Mouse (Mus musculus): Measurements from ENCODE around the gene Ppt1.

Gene Ppt1

DNA sequence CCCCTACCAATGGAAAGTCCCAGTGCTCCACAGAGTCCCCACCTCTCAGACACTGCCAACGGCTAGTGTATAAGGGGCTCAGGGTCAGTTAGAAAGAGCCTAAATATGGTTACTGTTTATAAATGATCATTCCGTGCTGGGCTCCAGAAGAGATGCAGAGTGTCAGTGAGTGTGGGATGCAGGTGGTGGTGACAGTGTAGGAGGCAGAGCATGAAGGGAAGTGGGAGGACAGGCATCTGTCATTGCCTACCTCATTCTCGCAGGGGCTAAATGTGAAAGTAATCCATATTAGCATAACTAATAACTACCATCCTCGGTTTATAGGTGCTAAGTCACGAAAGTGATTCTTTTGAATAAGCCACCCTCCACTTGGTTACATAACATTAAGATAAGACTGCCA is 34.7 kb downstream of the Ppt1 start:
- no peak for DNase-seq (ENCODE audit: low spot score)

DNA sequence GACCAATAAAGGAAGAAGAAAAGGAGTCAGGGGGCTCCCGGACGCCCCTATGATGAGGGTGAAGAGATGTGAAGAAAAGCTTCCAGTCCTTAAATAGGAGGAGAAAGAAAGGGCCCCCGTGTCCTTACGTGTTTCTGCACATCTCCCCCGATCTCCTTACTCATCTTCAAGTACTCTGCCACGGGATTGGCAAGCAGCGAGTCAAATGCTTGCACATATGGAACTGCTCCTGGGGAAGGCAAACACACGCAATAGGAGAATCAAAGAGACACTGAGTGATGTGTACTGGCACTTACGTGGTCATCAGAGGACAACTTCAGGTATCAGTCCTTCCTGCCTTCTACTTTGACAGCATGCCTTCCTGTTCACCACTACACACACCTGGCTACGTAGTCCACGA is 35.2 kb downstream of the Ppt1 start:
- no peak for DNase-seq (ENCODE audit: low spot score)

DNA sequence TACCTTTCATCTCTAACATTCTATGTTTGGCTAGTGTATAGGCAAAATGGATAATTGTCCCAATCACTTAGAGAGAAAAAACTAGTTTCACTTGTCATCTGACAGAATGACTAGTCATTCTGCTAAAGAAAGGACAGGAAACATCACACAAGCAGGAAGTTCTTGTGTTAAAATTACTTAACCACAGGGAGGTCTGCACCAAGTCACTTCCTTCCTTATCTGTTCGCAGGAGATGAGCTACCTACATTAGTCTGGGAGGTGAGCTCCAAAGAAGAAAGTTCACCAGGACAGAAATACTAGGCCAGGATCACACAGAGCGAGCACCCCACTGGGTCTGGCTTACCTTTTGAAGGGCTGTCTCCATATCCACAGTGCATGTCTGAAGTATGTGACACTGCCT is 35.9 kb downstream of the Ppt1 start:
- DNase-seq (ENCODE audit: low spot score) = no peak

DNA sequence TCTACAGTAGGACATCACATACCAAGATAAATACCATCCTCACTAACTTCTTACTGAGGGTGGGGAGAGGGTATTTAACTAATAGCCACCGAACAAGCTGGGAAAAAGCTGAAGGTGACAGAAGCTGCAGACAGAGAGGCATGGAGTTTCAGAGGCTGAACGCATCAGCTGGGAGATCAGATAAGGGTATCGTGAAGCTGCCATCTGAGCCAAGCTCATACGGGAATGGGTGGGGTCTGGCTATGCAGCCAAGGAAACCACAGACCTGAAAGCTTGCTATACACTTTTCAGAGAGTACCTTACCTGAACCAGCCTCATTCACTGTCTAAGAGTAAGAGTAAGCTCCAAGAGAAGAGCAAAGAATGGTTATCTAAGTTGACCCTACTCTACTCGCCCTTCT is 37.0 kb downstream of the Ppt1 start:
- no peak for DNase-seq (ENCODE audit: low spot score)

DNA sequence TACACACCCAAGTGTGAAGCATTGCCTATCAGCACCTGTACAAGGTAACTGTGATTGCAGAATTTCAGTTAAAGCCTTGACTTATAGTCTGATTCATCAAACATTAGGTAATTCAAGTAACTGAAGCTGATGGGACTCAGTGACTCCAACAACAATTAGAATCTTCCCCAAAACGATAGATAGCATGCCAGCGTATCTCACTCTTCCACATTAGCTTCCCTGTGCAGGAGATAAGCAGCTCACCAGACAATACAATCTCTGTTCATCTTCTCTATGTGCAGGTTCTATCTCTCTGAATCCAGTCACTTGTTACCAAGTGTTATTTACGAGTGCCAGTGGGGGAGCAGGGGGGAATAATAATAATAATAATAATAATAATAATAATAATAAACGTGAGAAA is 37.5 kb downstream of the Ppt1 start:
- no peak for DNase-seq (ENCODE audit: low spot score)

DNA sequence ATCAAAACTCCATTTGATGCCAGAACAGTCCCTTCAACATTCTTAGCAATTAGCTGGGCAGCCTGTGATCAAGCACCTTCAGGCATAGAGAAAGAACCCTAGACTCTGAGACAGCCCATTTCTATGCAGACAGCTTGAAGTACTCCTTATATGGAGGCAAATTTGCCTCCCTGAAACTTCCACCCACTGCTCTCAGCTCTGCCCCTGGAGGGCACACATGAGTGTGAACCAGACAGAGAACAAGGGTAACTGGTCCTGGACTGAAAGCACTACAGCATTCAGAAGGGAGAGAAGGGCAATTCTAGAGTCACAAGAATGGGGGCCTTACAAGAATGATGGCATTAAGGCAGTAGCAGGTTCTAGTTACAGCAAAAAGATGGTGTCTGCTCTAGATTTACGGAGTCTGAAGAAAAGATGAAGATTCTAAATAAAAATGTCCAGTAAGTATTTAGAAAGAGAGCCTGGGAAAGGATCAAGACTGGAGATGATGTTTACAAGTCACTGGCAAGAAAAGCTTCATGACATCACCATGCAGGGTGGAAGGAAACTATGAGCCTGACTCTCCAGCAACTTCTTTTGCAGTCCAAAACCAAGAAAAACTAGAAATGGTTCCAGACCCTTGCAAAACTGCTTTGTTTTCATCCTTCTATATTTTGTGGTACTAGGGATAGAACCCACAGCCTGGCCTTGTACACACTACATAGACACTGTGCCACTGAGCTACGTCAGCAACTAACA is 42.5 kb downstream of the Ppt1 start:
- no peak for DNase-seq (ENCODE audit: low spot score)

DNA sequence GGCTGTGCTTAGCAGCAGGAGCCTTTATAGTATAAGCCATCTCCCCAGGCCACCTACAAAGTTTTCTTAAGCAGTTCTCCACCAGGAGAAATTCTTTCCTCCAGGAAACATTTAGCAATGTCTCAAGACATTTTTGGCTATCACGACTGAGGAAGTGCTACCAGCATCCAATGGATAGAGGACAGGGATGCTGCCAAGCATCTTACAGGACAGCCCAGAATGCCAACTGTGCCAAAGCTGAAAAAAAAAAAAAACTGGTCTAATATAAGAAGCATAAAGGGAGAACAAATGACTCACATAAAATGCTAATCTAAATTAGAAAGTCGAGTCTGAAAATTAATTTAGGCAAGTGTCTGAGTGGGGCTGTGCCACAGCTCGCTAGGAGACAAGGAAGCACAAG is 46.5 kb downstream of the Ppt1 start:
- DNase-seq (ENCODE audit: low spot score) = no peak

DNA sequence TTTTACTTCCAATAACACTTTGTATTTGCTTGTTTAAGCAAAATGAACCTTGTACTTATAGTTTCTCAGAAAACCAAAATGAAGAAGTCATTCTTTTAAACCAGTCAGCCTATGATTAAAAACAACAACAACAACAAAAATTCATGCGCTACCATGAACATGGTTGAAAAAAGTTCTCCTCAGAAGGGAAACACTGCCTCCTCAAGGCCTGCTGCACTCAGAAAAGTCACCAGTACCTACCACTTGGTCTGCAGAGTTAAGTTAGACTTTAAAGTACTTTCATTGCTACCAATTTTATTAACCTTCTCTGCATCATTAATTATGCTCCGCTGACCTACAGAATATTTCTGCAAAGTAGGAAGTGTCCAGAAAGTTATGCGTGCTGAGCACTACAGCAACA is 47.3 kb downstream of the Ppt1 start:
- no peak for DNase-seq (ENCODE audit: low spot score)

DNA sequence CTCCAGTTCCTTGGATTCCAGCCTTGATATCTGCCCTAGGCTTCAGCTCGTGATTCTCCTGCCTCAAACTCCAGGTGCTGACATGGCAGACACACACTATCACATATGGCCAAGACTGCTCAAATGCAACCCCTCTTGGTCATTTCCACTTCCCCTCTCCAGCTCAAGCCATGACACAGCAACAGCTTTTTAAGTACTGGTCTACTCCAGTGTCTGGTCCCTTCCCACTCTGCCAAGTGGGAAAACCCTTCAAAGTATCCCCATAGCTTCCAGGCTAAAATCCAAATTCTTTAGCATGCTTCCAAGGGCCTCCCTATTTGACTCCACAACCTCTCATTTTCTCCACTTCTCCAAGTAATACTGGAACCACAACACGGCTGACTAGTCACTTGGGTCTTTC is 48.0 kb downstream of the Ppt1 start:
- no peak for DNase-seq (ENCODE audit: low spot score)

DNA sequence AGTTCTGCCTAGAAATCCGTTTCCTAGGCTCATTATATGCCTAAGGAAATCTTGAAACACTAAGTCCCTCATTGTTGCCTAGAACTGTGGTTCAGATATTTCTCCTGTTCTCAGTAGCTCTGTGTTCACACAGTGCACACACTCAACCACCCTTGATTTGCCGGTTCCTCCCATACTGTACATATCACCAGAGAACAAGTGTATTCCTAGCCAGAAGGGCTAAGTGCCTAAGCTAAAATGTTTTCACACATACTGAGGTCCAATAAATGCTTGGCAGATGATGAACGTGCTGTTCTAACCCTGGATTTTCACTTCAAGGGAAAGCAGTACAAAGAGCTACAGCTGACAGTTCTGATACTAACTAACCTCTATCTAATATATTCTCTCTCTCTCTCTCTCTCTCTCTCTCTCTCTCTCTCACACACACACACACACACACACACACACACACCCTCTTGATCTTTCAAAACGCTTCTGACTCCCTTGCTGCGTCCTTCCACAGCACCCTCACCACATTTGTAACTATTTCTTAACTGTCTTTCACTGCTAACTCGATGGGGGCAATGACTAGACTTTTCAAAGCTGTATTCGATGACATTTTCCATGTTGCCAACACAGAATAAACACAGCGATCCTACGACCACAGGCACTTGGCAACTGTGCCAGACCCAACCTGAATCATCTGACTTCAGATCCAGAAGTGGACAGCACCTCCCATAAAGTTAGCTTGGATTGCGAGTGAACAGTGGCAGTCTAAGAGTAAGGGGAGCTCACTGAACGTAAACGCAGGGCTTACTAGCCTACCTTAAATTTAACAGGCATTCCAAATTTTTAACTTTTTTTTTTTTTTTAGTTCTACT is 48.7 kb downstream of the Ppt1 start:
- DNase-seq (ENCODE audit: low spot score) = no peak

DNA sequence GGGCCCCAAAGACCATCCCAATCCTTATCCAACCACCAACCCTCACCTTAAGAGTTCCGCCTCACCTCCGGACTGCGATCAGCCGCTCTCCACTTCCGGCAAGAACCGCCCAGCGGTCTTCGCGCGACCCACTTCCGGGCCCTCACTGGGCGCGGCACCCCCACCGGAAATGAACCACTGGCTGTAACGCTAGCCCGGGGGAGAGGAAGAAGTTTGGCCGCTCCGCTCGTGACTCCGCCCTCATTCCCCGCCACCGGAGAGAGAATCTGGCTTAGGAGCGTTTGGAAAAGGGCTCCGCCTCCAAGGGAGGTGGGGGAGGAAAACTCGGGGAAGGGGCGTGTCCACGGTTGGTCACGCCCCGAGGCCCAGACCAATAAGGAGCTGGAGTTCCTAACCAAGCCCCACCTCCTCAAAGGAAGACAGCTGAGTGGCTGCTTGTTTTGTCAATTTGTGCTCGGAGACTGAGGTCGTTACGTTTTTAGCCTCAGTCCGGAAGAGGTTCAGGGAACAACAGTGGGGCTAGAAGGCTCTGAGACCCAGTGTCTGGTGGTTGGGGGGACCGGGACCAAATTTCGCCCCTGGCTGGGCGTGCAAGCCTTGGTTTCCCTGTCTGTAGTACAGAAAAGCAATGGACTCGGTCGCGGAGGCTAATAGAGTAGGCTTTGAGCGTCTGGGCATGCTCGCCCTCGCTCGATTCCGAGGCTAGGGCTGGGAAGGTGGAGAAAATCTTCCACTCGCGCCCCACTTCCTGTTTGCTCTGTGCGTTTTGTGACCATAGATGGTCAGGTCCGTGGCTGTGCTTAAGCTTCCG is 49.9 kb downstream of the Ppt1 start, which contains the start of gene Cap1:
TSS of gene Cap1 (minus strand) at position 289 of the 811 bp plus-strand sequence.
- DNase-seq (ENCODE audit: low spot score) = peak; percentile 100

DNA sequence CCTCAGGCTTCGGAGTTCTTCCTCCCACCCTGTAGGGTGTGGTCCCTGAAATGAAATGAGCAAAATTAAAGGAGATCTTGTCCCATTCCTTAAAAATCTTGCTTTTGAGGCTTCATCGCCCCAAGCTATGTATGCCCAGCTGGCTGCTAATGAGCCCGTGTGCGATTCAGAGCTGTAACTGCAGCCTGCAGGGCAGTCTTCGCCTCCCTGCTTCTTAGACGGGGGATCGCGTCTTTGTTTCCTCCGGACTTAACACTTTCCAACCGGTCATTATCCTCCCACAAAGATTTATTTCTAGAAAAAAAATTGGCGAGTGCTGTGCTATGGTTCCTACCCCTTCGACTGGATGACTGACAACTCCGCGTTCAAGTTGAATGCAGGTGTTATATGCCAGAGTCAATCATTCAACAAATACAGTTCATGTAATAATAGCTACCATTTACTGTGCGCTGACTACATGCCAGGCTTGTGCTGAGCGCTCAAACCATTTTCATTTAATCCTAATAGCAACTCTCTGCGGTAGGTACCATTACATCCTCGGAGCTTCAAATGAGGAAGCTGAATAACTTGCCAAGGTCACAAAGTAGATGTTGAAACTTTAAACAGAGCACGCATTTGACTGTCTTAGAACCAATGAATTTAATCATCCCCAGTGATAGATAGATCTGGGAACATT is 50.7 kb downstream of the Ppt1 start:
- DNase-seq (ENCODE audit: low spot score) = no peak

DNA sequence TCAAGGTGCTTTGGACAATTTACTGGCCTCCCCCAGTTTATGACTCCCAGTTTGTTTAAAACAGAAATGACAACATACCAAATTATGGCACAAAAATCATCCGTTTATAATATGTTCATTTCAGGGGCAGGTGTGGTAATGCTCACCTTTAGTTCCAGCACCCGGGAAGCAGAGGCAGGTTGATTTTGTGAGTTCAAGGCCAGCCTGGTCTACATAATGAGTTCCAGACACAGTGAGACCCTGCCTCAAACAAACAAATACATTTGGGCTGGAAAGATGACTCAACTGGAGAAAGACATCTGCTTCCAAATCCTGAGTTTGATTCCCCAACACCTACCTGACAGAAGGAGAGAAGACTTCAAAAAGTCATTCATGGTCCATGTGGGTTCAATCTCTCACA is 51.3 kb downstream of the Ppt1 start:
- DNase-seq (ENCODE audit: low spot score) = no peak

DNA sequence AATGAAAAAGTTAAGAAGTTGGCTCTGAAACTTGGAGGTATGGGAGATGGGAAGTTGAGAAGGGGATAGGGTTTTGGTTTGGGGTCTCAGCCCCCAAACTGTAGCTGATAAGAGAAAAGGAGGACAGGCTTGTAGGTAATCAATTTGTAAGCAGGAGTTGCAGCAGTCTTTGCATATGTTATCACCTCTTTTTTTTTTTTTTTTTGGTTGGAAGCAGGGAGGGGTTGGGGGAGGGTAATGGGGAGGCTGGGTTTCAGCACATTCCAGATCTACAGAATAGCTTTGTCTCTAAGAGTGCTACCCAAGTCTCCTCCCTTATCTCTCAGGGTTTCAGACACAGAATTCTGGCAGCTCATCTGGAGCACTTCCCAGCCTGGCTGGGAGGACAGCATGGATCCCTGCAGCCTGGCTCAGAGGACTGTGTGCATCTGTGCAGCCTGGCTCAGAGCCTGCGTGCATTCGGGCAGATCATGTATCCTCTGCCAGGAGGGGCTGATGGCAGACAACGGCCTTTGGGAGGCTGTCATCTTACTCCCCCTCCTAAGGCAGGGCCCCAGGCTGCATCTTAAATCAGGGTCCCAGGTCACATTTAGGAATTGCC is 54.9 kb downstream of the Ppt1 start:
- DNase-seq (ENCODE audit: low spot score) = peak; percentile 26

DNA sequence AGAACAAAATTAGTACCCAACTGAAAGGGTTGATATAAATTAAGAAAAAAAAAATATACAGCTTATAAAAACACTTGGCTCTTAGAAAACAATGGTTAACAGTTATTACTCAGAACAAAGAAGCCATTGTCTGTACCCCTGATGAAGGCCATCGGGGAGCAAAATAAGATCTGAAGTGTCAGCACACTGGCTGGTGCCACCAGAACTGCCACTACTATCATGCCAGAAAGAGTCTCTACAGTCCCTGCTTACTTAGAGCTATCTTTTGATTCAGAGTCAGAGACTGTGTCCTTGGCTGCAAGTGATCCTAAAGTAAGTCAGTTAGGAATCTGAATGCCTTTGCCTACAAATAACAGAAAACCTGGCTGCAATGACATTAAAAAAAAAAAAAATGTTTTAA is 55.6 kb downstream of the Ppt1 start:
- peak; percentile 12 for DNase-seq (ENCODE audit: low spot score)

DNA sequence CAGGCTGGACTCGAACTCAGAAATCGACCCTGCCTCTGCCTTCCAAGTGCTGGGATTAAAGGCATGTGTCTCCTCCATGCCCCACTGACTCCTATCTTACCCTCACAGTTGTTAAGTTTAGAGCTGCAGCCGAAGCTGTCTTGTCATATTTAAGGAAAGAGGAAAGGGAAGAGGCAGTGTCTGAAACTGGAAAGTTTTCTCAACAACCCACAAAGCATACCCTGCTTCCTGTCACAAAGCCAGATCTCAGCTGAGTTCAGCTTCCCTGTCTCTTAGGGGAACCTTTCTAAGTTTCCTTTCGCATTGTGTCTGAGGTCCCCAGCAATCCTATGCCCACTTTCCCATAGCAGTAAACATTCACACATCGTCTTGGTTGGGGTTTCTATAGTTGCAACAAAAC is 56.1 kb downstream of the Ppt1 start:
- no peak for DNase-seq (ENCODE audit: low spot score)

DNA sequence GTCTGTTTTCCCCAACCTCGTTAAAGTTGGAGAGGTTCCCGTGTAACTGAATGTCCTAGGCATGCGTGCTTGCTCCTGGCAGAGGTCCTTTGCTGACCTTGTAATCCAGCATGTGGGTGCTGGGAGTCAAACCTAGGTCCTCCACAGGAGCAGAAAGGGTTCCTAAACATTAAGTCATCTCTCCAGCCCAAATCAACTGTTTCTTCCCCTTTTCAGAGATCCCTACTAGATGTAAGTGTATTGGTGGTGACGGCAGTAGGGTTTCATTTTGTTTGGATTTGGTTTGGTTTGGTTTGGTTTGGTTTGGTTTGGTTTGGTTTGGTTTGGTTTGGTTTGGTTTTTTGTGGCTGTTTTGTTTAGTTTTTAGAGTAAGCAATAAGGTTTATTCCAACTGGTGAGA is 61.7 kb downstream of the Ppt1 start:
- no peak for DNase-seq (ENCODE audit: low spot score)

DNA sequence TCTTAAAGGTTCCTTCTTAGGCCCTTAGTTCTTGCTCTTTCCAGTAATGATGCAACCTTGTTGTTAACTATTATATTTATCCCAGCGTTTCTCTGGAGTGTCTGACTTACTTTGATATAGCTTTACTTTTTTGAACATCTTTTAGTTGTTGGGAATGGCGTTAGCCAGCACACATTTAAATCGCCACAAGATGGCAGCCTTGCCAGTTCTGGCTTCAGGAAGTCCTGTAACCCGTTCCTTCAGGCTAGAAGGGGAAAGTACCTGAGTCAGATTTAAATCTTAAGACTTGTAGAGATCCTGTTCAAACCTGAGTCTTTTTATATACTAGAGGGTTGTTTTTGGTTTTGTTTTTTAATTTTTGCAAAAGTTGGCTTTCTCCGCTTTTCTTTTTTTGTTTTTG is 62.3 kb downstream of the Ppt1 start:
- DNase-seq (ENCODE audit: low spot score) = peak; percentile 80

DNA sequence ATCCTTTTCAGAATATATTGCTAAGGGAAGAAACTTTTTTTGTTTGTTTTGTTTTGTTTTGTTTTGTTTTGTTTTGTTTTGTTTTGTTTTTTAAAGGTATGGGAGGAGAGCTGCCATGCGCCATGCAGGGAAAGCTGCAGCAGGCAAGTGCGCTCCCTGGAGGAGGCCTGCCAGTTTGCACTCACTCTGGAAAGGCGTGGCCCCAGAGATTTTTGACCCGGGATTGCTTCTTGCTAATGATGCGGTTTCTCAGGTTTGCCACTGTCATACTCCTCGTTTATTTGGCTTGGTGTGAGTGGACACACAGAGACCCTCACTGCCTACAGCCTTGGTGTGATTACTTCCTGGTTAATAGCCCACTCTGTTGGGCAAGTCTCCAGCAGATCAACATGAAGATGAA is 66.1 kb downstream of the Ppt1 start:
- DNase-seq (ENCODE audit: low spot score) = peak; percentile 45

DNA sequence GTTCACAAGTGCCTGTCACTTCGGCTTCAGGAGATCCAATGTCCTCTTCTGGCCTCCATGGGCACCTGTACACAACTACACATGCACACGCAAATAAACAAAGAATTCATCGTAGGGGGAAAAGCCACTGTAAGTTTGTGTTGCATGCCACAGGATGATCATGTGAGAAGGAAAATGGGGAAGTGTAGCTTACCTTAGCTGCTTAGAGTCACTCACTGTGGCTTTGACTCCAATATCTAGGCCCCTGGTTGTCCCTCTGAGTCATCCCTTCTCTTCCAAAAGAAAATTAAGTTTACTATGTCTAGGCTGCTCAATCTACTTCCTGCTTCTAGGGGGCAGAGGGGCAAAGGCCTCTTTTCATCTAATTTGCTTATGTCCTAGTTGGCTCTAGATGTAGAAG is 67.7 kb downstream of the Ppt1 start:
- no peak for DNase-seq (ENCODE audit: low spot score)

DNA sequence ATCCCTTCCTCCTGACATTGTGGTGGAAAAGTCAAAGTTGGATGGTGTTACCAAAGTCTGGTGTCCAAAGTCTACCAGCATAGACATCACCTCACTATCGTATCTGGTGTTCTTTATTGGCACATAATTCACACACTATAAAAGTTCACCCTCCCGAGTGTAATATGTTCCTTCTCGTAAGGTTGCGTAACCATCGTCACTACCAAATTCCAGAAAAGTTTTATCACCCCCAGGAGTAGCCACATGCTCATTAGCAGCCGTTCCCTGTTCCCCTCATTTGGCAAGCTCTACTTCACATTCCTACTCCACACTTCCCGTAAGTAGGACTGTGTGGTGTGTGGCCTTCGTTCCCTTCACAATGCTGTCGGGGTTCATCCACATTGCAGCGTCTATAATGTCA is 69.3 kb downstream of the Ppt1 start:
- DNase-seq (ENCODE audit: low spot score) = no peak

Data from retina, embryonic 14.5 days (tissue).